Mouse (Mus musculus) gastrocnemius, postnatal 36 days (tissue): ENCODE data around the gene Tnpo1. TPM values are rescaled to one million over a fixed set of nuclear protein-coding genes. Genes with fewer than 3 reads are reported as not detected.
"Not testable (repeated sequence)": the region's sequence is repeated elsewhere in the genome, so short reads cannot be mapped to it uniquely, and the experiment has no call there.

Experiments
- DNase-seq, 2 experiments: peaks; one replicate each; pipeline ENCODE4 v3.0.0; 2022
- intact Hi-C: fragments of 180-260 bp; cut with DNase I; formaldehyde crosslinking; loops from one replicate; pipeline ENCODE4 v1.15.1; 2025
- total RNA-seq, 2 experiments: library from RNA; stranded (reverse); gene quantifications; 2 replicates each; pipeline ENCODE4 v1.2.3; 2021

Tnpo1 gene
- total RNA-seq, 2 experiments from 2014 or later: 29.3 to 30.8 TPM

DNA sequence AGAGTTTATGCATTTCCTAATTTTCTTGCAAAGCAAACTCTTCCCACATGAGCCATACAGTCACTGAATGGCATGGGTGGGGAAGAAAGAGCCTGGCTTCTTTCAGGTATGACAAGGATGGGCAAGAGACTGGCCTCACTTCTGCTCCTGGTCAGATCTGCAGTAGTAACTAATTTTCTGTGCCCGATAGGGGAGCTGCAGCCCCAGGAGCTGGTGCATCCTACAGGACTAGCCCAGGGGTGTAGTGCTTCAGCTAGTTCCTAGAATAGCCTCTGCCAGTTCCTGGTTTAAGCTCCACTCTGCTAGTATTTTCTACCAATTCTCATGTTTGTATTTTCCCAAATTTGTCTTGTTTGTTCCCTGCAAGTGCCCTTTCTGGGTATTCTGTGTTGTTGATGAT lies 92.0 kb downstream of the Tnpo1 start:
- no peak for DNase-seq
- intact Hi-C loops: no loop called here

DNA sequence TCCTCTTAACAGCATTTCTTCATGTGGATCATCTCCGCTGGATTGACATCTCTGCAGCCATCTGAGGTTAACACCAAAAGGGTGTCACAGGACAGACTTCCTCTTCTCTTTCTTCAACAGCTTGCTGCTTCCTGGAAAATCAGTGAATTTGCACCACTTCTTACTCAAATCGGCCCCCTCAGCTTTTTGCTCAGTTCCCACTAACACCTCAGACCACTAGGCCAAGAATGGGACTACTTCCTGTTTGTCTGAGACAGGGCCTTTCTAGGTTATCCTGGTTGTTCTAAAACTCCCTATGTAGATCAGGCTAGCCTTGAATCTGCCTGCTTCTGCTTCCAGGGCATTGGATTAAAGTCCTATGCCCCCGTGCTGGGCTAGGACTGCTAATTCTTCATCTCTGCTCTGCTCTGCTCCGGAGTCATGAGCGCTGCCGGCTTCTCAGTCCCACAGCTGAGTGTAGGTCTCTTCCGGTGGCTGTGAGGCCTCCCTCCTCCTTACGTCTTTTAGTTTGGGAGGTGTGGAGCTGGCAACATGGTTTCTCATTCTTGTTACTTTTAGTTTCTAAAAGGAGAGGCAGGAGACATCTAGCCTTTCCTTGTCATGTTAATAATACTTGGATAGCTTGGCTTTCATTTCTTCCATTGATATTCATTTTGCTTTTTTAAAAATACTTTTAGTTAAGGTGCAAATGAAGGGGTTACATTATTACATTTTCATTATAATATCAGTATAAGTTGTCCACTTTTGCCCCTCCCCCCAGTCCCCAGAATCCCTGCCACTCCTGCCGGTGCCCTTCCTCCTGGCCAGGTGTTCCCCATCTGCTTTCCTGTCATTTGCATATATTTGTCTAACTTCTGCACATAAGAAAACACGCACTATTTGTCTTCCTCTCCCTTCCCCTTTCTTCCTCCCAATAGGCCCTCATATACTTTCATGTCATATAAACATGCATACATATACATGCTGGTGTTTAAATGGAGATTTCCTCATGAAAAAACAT lies 93.4 kb downstream of the Tnpo1 start:
- DNase-seq: no peak
- intact Hi-C loops: no loop called here

DNA sequence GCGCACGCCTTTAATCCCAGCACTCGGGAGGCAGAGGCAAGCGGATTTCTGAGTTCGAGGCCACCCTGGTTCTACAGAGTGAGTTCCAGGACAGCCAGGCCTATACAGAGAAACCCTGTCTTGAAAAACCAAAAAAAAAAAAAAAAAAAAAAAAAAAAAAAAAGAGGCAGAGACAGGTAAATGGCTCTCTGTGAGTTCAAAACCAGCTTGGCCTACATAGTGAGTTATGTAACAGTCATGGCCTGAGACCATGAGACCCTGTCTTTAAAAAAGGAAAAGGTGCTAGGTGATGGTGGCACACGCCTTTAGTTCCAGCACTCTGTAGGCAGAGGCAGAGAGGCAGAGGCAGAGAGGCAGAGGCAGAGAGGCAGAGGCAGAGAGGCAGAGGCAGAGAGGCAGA lies 97.2 kb downstream of the Tnpo1 start:
- DNase-seq, intact Hi-C loops: not testable (repeated sequence)

DNA sequence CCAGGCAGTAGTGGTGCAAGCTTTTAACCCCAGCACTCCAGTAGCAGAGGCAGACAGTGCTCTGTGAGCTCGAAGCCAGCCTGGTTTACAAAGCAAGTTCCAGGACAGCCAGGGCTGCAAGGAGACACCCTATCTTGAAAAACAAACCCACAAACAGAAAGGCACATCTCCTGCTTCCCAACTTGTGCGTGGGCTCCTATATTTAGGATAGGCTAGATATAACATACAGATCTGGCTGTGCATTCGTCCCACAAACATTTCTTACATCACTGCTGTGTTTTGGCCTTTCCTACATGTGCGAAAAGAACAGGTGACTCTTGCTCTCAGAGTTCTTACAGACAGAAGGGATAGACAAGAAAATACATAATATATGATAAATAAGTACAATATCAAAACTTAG lies 100.6 kb downstream of the Tnpo1 start:
- intact Hi-C loops: no loop called here
- no peak for DNase-seq

DNA sequence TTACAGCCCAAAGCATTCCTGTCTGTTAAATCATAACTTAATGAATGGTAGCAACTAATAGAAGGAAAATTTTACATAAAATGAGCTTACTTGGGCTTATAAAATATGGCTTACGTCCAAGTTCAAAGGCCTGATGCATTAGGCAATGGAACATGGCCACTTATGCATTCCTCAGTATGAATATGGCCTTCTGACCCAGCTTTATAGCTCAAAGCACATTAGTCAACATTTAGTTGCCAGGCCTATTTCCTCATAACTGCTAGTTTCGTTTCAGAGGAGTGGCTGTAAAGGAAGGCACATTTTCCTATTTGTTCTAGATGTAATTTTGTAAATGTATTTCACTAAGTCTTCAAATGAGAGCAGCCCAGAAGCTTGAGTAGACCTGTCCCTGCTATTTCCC lies 107.1 kb downstream of the Tnpo1 start:
- intact Hi-C loops: no loop called here
- DNase-seq: no peak

DNA sequence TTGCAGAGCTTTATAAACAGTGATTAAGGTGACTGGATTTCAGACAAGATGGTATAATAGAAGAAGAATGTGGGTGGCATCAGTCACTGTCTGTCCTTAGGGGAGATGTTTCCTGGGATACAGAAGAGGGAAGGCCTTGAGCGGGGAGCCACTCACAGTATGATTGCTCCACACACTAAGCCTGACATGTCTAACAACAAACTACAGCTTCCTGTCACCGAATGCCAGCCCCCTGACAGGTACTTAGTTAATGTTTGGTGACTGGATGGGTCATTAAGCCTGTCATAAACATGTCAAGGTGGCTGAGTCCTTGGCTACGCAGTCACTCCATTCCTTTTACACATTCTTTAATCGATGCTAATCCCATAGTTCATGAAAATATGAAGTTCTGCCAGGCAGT lies 108.0 kb downstream of the Tnpo1 start:
- no peak for DNase-seq
- intact Hi-C loops: no loop called here

DNA sequence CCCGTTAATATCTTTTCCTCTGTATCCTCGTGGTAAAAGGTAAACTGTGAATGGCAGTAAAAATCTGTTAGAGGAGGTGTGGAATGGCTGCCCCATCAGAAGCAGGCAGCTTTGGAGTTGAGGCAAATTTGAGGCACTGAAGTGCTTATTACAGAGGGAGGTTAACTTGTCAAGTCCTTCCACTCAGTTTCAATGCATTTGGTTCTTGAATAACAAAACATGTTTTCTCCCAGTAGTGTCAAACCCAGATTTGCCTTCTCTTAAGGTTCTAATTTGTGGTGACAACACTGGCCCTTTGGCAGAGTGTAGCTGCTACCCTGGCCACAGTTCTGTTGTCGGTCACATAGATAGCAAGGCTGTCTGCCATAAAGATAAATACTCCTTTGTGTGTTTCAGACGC lies 108.4 kb downstream of the Tnpo1 start:
- intact Hi-C loops: no loop called here
- DNase-seq: no peak

DNA sequence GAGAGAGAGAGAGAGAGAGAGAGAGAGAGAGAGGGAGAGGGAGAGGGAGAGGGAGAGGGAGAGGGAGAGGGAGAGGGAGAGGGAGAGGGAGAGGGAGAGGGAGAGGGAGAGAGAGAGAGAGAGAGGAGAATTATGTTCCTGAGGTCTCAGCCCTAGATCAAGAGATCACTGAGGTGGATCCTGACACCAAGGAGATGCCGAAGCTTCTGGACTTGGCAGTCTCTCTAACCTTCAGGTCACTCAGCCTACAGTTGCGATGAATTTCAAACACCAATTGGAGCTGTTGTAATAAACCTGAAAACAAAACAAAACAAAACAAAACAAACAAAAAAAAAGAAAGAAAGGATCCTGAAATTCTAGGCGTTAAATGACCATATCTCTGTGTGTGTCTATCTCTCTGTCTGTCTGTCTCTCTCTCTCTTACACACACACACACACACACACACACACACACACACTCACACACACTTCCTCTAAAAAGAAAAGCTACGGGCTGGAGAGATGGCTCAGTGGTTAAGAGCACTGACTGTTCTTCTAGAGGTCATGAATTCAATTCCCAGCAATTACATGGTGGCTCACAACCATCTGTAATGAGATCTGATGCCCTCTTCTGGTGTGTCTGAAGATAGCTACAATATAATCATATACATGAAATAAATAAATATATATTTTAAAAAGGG lies 109.1 kb downstream of the Tnpo1 start:
- not testable (repeated sequence) for DNase-seq

DNA sequence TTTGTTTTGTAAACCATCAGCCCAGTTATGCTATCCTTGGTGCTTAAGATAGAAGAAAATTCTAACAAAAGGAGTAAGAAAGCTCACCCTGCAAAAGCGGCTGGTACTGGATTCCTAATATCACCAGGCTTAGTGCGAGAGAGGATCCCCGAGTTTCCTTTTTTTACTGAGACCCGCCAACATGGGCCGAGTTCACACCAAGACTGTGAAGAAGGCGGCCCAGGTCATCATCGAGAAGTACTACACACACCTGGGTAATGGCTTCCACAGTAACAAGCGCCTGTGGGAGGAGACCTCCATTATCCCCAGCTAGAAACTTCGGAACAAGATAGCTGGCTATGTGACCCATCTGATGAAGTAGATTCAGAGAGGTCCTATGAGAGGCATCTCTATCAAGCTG lies 109.6 kb downstream of the Tnpo1 start:
- intact Hi-C loops: no loop called here
- no peak for DNase-seq

More for the DNA sequence above, 109.1 kb downstream of the Tnpo1 start:
- intact Hi-C loops: not testable (repeated sequence)

DNA sequence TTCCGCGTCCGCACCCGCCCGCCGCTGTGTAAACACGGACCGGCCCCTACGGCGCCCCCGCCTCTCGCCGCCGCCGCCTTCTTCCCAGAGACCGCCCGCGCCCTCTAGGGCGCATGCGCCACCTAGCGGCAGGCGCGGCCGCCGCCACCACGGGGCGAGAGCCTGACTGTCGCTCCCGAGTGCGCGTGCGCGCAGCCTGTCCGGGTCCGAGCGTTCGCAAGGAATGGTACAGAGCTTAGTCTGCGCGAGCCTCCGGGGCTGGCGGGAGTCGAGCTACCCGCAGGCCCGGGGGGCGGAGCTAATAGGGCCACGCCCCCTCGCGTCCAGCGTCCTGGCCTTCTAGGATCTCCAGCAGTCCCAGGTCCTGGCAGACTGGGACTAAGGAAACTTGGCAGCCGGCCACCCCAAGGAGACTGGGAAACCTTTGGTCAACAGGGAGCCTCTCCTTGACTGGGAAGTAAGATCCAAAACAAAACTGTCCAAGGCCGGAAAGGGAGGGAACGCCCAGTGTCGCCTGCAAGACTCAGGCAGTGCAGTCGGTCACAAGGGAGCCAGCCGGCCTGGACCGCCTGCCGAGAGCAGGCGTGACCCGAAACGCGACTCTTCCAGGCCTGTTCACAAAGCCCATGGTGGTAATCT lies 110.9 kb downstream of the Tnpo1 start, which contains the start of gene Fcho2:
Gene Fcho2, minus strand, starts transcription at position 303 of the 639 bp plus-strand sequence.
- intact Hi-C loops: no loop called here
- DNase-seq: peak; percentile 98 to 99

DNA sequence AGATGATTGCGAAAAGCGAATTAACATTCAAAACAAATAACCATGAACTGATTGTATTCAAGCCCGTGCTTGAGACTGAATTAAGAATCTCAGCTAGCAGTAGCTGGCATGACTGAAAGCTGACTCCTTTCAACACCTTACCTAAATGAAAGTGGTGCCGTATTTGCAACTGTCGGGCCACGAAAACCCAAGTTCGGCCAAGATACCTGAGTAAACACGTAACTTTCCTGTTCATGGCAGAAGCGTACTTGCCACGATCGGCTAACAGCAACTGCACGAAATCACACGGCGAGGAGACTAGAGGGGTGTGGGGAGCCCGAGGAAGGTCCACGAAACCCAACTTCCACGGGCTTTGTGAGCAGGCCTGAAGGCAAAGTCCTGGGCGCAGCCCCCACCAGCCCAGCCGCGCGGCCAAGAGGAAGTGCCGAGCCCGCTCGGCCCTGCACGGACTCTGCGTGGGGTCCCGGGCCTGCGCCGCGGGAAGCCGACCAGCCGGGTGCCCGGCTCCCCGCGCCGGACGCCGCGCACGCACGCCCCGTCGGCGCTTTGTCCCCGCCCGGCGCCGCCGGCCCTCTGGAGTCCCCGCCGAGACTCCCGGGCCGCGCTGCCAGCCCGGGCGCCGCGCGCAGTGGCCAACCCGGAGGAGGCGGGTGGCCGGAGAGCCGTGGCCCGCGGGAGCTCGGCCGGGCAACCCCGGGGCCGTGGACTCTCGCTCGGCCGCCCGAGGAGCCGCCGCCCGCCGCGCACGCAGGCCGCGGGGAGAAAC lies 111.7 kb downstream of the Tnpo1 start:
- DNase-seq: peak; percentile 38 to 65
- intact Hi-C loops: no loop called here

DNA sequence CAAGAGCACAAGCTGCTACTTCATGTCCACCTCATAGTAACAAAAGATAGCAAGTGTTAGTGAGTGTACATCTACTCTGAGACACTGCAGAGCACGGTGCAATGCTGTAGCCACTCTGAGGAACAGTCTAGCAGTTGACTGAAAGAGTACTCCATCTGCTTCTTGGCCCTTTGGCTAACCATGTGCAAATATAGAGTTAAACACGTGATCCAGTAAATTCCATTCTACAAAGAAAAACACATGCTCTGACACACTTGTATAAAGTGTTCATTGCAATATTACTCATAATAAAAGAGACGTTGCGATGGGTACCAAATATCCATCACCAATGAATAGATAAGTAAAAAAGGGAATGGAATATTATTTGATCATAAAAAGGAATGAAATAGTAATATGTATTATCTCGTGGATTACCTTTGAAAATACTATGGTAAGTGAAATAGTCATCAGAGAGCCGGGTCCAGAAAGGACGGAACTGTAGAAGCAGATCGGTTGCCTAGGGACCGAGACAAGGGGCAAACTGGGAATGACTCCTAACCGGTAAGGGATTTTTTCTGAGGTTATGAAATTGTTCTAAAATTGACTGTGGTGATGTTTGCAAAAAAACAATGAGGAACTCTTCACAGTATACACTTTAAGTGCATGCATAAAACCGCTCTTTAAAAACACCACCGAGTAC lies 112.4 kb downstream of the Tnpo1 start:
- DNase-seq: no peak
- intact Hi-C loops: no loop called here

DNA sequence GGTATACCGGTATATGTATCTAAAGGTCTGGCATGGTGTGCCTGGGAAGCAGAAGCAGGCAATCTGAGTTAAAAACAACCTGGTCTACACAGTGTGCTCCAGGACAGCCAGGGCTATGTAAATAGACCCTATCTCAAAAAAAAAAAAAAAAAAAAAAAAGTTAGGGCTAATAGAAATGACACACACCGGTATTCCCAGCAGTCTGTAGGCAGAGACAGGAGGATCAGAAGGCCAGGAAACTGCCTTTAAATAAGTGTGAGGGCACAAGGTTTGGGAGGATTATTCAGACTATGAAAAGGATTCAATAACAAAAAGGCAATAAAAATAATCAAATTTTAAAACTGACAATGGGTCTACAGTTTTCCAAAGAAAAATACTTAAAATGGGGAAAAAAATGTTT lies 113.0 kb downstream of the Tnpo1 start:
- intact Hi-C loops: no loop called here

DNA sequence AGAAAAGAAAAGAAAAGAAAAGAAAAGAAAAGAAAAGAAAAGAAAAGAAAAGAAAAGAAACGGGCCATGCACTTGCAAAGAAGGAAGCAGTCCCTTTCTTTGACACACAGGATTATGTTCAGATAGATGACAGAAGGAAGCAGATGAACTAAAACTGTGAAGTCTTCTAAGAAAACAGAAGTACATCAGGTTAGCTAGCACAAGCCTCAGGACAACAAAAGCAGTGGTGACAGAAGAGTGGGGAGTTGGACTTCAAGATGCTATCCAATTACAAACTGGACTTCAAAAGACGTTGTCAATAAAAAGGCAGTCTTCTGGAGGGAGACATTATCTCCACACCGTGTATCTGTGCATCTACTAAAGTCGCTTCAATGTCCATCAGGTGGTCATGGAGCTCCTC lies 113.9 kb downstream of the Tnpo1 start:
- intact Hi-C loops: no loop called here
- DNase-seq: no peak

More for the DNA sequence above, 113.0 kb downstream of the Tnpo1 start:
- no peak for DNase-seq

DNA sequence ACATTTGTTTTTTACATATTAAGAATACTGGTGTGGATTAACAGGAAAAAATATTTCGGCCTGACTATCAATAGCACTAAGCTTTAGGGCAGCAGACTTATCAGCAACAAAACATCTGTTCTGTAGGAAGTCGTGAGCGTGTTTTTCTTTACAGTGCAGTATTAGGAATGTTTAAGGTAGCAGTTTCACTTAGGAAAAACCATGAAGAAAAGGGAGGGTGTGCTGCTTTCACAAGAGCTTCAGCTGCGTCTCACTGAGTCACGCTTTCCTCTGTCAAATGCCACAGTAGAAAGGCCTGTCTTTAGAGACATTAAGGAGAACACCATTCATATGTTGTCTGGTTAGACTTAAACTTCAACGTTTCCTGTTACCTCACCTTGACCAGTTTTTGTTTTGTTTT lies 116.0 kb downstream of the Tnpo1 start:
- intact Hi-C loops: no loop called here
- no peak for DNase-seq

DNA sequence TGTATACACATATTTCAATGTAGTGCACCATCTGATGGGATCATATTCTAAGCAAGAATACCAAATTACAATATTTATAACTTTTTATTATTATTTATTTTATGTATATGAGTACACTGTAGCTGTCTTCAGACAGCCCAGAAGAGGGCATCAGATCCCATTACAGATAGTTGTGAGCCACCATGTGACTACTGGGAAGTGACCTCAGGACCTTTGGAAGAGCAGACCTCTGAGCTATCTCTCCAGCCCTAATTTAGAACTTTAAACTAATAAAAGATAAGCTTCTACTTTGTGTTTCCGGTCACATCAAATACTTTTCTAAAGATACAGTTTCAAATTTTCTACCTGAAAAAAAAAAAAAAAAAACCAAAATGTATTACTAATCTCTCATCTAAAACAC lies 117.1 kb downstream of the Tnpo1 start:
- DNase-seq: no peak
- intact Hi-C loops: no loop called here

DNA sequence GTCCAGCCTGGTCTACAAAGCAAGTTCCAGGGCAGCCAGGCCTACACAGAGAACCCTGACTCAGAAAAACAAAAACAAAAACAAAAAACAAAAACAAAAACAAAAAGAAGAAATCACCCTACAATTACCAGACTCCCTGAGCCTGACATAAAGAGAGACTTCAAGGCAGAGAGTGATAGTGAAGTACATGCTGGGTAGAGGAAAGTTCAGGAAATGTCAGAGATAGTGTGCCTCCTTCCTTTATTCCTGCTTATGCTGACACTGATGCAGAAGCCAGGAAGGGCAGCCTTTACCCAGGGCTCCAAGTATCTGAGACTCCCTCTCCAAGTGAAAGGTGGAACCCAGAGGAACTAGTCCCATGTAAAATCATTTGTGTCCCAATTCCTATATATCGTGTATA lies 121.7 kb downstream of the Tnpo1 start:
- intact Hi-C loops: no loop called here
- DNase-seq: no peak

DNA sequence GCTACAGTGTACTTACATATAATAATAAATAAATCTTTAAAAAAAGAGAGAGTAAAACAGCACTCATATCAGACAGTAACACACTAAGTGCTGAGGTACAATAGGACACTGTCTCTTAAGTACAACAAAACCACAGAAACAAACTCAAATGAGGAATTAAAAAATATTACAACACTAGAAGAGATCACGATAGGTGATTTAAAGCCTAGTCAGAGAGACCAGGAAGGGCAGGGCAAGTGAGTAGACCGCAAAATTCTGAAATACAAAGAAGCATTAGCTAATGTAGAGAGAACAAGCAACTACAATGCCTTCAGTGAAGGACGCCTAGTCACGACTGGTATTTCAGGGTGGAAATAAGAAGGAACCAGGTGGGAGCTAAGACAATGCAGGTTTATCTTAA lies 122.5 kb downstream of the Tnpo1 start:
- intact Hi-C loops: no loop called here

DNA sequence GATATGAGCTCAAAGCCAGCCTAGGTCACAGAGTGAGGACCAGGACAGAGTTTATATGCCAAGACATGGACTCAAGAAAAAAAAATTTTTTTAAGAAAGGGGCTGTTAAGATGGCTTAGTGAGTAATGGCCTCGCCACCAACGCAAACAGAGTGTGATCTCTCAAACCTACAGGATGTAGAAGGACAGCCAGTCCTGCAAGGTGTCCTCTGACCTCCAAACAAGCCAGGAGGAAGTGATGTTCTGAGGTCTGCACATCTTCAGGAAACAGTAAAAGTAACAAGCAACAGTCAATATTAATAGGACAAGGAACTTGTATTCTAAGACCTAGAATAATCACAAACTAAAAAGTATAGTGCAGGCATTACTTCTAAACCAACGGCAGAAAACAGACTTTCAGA lies 123.2 kb downstream of the Tnpo1 start:
- intact Hi-C loops: no loop called here

More for the DNA sequence above, 122.5 kb downstream of the Tnpo1 start:
- no peak for DNase-seq

DNA sequence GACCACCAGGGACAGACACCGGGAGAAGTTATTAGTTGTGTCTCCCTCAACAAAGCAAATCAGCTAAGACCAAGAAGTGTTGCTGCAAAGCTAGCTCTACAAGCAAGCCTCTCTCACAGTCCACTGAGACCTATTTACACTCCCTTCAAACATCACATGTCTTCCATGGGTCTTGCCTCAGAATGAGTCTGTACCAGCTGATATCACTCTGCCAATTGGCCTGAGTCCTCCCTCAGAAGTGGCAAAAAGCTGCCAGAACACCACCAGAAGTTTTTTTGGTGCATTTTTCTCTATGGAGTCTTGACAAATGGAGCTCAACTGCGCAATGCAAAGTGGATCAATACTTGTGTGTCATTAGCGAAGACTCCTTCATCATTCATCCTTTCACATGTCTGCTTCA lies 130.7 kb downstream of the Tnpo1 start:
- no peak for DNase-seq
- intact Hi-C loops: no loop called here

More for the DNA sequence above, 123.2 kb downstream of the Tnpo1 start:
- no peak for DNase-seq
